Mouse (Mus musculus) granulocyte monocyte progenitor cell, adult 5-6 weeks (primary cell): Measurements from ENCODE around the gene Ccl28. TPM values are rescaled to one million over a fixed set of nuclear protein-coding genes. Genes with fewer than 3 reads are reported as not detected.
"Not testable (repeated sequence)": the region's sequence is repeated elsewhere in the genome, so short reads cannot be mapped to it uniquely, and the experiment has no call there.

ENCODE experiments used
- ATAC-seq: replicated peaks from 2 replicates; pipeline ENCODE4 v1.8.0; 2016; ENCODE audit warnings: mild to moderate bottlenecking, moderate TSS enrichment, inconsistent platforms; ENCODE audit not compliant: poor library complexity, severe bottlenecking
- total RNA-seq, 2 experiments: library from RNA; stranded (forward) in 1 of 2; stranded (reverse) in 1 of 2; fragments of 200-712, 200-1000 nt in 1 of 2; fragments of >200 nt in 1 of 2; fragmentation: Nextera tagmentation in 1 of 2; gene quantifications; 2 replicates each; pipeline ENCODE4 v1.2.3; 2014 to 2017

Ccl28 gene
- total RNA-seq, 2 experiments from 2014 or later, result not detected

DNA sequence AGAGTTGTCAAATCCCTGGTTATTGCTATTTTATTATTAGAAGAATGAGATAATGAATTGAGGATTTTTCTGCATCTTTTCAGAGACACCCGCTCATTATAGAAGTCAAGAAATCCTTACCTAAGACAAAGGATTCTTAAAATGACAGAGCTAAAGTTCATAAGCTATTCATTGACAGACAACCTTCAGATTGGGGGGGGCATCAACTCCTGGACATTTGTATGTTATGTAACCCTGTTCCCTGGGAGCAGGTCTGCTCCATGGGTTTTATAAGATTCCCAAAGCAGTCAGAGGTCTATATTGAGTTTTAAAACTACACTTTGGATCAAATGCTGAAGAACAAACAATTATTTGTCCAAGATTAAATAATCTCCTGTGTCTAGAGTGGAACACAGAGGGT lies 22.9 kb downstream of the Ccl28 start:
- ATAC-seq, result no peak

DNA sequence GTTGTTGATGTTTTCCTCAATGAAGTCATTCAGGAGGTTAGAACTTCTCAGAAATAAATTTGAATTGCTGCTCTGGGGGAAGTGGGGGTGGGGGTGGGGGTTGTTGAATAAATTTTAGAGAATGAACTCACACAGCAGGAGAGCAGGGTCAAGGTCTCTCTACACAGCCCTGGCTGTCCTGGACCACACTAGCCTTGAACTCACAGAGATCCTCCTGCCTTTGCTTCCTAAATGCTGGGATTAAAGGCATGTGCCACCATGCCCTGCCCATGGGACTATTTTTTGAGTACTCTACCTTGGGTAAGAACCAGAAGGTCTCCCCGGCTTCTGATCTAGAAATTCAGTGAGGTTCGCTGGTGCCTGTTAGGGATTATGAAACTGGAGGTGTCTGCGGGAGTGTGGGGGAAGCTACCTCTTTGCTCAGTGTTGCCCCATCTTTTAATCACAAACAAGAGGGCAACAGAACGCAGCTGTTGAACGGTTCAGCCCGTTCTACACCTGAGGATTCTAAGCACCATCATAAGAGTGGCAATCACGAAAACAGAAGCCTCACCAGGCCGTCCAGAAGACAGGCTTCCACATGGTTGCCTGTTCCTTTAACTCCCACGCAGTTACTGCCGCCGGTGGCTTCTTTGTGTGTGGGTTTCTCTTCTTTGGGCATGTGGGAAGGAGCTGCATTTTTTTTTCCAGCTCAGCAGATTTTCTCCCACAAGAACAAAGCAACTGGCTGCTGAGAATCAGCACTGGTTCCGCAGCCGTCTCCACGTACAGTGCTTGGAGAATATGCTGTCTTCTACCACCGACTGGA lies 25.5 kb downstream of the Ccl28 start:
- ATAC-seq, result no peak; the same call in 1 of the 2 replicates

DNA sequence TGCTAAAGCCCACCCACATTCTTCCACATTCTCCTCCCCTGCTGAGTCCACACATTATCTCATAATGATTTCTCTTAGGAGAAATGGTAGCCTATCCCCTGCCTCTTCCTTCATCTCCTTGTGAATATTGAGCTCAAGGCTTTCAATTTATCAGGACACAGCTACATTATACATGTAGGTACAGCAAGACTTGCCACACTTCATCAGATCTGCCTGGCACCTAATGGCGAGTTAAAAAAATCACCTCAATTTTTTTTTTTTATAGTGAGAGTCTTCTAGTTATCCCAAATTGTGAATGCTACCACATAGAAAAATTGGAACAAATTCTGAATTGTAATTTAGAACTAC lies 26.1 kb downstream of the Ccl28 start:
- ATAC-seq, result no peak

- no peak for ATAC-seq
These were observed 31.1 kb downstream of the Ccl28 start for GRCm38 (mm10) chr13:119654734-119655133.

DNA sequence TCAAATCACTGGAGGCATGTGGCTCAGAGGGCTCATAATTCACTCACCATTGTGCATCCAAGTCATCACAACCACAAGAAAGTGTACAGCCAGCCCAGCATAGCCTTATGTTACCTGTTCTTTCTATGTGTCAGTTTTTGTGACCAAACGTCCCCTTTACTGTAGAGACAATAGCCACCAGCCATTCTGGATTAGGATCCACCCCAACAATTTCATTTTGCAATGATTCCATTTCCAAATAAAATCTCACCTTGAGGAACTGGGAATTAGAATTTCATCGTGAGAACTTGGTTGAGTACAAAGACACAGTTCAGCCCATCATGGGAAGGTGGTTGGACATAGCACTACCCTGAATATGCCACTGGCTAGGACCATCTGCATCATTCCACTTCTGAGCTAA lies 32.6 kb downstream of the Ccl28 start:
- no peak for ATAC-seq

- no peak for ATAC-seq
These were observed 33.3 kb downstream of the Ccl28 start for GRCm38 (mm10) chr13:119656846-119657416.

GRCm38 (mm10) chr13:119661420-119661819 lies 37.8 kb downstream of the Ccl28 start:
- not testable (repeated sequence) for ATAC-seq

DNA sequence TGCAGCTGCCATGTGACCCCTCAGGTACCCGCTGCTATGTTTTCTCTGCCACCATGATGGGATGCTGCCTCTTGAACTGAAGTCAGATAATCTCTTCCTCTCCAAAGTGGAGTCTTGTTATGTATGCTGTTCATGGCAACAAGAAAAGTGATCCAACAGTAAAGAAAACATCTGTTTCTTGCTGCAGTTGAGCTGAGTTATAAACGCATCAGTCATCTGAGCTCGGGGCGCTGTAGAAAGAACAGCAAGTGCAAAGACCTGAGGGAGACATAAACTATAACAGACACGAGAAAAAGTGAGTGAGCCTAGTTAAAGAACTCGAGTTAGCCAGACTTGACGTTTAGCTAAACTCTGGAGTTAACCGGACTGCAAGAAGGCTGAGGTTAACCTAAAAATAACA lies 55.2 kb downstream of the Ccl28 start:
- ATAC-seq, result no peak

DNA sequence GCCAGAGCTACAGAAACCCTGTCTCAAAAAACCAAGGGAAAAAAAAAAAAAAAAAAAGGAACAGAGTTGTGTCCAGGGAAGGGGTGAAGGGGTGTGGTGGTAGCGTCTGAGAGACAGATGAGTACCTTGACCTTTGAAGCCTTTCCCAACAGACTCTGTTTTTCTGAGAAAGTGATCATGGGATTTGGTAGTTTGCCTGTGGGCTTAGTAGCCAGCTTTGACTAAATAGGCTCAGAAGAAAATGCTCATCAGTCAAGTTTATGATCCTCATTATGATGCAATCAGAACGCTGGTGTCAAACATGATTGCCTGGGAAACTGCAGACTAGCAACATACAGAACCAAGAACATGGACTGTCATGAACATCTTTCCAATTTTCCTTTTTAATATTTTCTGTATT lies 56.1 kb downstream of the Ccl28 start:
- no peak for ATAC-seq

DNA sequence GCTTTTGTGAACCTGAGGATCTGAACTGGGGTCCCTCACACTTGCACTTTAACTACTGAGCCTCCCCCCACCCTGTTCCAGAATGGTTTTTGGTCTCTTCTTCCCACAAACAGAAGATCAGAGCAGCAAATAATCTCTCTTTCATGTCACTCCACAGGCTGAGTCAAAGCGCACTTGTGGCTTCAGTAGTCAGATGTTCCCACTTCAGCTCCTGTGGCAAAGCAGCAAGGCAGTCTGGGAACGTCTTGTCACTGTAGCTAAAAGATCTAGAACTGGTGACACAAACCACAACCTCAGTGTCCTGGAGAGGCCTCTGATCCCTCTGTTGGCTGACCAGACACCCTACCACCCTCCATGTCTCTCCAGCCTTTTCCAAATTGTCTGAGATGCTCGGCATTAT lies 57.5 kb downstream of the Ccl28 start:
- ATAC-seq, result no peak

- no peak for ATAC-seq
These were observed 61.0 kb downstream of the Ccl28 start for GRCm38 (mm10) chr13:119684416-119685177.

DNA sequence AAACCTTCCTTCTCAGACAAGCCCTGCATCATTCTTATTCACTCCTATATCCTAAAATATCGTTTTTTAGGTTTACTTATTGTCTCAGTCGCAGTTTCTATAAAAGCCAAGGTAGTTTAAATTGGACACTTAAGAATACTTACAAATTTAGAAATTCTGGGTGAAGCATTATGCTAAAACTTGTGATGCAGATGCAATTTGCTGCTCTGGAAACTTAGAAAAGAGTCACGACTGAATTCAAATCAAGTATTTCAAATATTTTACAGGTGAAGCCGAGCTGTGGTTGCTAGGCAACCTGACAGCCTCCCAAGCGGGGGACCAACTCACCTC lies 66.1 kb downstream of the Ccl28 start:
- no peak for ATAC-seq

GRCm38 (mm10) chr13:119690039-119690728 lies 66.6 kb downstream of the Ccl28 start, which contains the start of gene Hmgcs1:
Gene Hmgcs1, plus strand, starts transcription at chr13:119690379.
- ATAC-seq, result peak; percentile 96

DNA sequence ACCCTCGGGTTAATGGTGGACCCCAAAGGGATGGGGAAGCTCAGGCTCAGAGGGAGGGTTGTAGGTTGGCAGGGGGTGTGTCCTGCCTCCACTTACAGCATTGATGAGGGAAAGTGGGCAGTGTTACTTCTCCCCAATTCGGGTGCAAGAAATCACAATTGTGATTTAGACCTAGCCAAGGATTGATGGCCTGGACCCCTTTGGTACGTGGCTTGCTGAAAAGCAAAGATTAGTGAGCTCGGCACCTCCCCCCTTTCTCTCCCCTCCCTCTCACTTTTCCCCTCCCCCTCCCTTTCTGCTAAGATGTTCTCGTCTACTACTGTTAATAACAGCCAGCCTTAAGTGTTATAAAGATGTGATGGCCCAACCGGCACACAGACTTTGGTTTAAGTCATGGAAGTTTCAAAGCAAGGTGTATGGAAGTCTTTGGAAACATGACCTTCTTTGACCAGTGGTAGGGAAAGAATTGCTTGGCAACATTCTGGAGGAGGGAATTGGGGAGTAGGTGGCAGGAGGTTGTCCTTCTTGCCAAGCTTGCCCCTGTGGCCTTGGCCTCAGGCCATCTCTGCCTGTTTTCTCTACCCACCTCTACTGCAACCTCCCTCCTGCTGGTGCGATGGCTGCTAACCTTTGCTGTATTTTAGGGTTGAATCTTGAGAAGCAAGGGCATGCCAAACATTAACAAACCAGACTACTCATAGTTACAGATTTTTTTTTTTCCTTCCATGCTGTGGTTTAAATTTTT lies 67.4 kb downstream of the Ccl28 start:
- no peak; the same call in 1 of the 2 replicates for ATAC-seq

DNA sequence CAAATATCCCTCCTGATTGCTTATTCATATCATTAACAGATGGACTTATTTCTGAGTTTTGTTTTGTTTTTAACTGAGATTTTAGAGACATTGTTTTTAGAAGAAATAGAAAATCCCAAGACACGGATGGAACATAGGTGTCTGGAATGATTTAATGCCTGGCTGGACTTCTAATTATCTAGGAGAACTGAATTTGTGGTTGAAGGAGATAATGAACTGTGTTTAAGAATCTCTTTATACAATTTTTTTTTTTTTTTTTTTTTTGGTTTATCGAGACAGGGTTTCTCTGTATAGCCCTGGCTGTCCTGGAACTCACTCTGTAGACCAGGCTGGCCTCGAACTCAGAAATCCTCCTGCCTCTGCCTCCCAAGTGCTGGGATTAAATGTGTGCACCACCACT lies 68.3 kb downstream of the Ccl28 start:
- ATAC-seq, result not testable (repeated sequence)

DNA sequence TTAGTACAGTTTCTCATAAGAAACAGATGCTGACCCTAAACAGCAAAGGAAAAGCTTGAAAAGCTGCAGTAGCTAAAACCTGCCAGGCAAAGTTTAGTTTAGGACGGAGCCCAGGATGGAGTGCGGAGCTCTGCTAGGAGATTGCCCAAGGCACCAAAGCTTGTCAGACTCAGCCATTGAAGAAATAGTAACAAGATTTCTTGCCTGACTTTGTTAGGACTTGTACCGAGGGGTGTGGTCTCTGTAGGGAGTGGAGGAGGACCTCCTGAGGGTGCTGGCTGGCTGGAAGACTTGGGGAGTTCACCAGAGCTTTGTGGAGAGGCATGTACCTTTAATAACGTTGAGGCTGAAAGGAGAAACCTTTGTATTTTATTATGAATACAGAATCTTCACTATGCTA lies 72.1 kb downstream of the Ccl28 start:
- no peak for ATAC-seq

DNA sequence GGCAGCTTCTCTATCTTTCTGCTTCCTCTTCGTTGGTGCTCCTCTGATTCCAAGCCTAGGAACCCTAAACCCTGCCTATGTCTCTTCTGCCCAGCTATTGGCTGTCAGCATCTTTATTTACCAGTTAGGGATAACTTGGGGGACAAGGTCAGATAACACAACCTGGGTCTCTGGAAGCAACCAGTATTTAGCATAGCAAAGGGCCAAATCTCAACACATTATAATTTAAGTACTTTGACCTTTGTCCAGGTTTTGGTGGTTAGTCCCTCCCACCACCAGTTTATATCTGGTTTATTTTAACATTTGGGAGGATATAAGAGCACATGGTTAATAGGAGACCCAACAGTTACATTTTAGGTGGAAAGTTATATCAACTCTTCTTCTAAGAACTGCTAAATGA lies 72.9 kb downstream of the Ccl28 start:
- ATAC-seq, result no peak

- no peak for ATAC-seq
These were observed 74.8 kb downstream of the Ccl28 start for GRCm38 (mm10) chr13:119698436-119698835.
